In the genomic region with DNA sequence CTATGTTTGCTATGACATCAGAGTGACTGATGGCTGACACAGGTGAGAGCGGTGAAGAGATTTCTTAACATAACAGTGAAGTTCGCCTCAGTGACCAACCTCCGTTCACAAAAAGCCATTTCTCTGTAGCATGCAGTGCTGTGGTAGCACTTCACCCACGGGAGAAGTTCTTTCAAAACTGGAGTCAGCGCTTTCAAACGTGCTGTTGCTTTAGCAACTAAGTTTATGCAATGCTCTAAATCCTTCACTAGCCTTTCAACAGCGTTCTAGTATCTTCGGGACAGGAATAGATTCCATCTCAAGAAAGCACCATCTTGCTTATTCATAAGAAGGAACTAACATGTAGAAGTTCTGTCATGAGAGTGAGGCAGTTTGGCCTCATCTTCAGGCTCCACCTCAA, we compare ENCODE assay signal across 22 mouse cellular contexts.
DNase-seq lines count a peak whose midpoint lies in the region; TF ChIP-seq lines count a peak whose summit lies in the region.
"Had no signal": no experiment of that assay in that cellular context is flagged by ENCODE, and none has a peak within 500 bp of the region (broad histone marks: within the 10 kb centered on the region; RNA-seq: fewer than 3 reads in every experiment).

No protein-coding gene starts in this region.

- DNase-seq in right cerebral cortex, adult 18-20 months, result peak; percentile 56
- no peak for DNase-seq in right cerebral cortex, postnatal 25 days
- no peak for DNase-seq in left cerebral cortex, adult 2 months (ENCODE audit: extremely low spot score in 1 of 2, low spot score in 2 of 2)
- DNase-seq in right cerebral cortex, postnatal 10 days (ENCODE audit: low spot score in 2 of 2), result peak; percentile 57 to 70
- no peak for DNase-seq in gastrocnemius, postnatal 25 days
- DNase-seq in layer of hippocampus, adult 9-11 months, result no peak
- DNase-seq in thymus, postnatal 25 days, result no peak
- DNase-seq: adrenal gland, adult 8-10 months; cerebellum, adult 11 months; cerebellum, adult 9-10 months; cerebellum, postnatal 36 days; heart, postnatal 14 days; kidney, adult 9 months; kidney, postnatal 10 days; liver; lung, embryonic 14.5 days; lung, postnatal 14 days had no signal

- intact Hi-C loops in left cerebral cortex, adult 2 months (cut with DNase I), result no loop called here

- H3K27ac ChIP-seq in left cerebral cortex, adult 2 months, result peak overlapping the region; percentile 36; the same call in 1 of the 2 replicates
- H3K27ac ChIP-seq: hindbrain, postnatal 0 days; liver, embryonic 14.5 days; midbrain, embryonic 10.5 days; neural tube, embryonic 12.5 days had no signal

- H3K4me3 ChIP-seq in left cerebral cortex, adult 2 months, result no peak overlapping the region
- H3K4me3 ChIP-seq: midbrain, embryonic 10.5 days; myocyte; neural tube, embryonic 12.5 days had no signal

- no peak for TF ChIP-seq CTCF in left cerebral cortex, adult 2 months (IDR thresholded peaks at IDR 0.05)

Comparison
In these comparisons a context has a peak if more than half of its experiments do, and no peak if none do; other contexts are left out.
1. DNase-seq: peak in right cerebral cortex, adult 18-20 months (single experiment) and right cerebral cortex, postnatal 10 days (2 of 2); none in right cerebral cortex, postnatal 25 days (single experiment), left cerebral cortex, adult 2 months (0 of 2), gastrocnemius, postnatal 25 days (single experiment), layer of hippocampus, adult 9-11 months (single experiment) and thymus, postnatal 25 days (single experiment).